Mouse (Mus musculus) brown adipose tissue, adult 24 weeks (tissue): ENCODE measurements around the gene Tmem132c. TPM values are rescaled to one million over a fixed set of nuclear protein-coding genes. Genes with fewer than 3 reads are reported as not detected.

Experiments
- H3K27ac ChIP-seq: fragments of 200-500 bp; replicated peaks from 2 replicates; pipeline ENCODE4 v1.5.1; 2012; ENCODE audit warnings: low read depth, mild to moderate bottlenecking, low read length
- H3K4me1 ChIP-seq: fragments of 200-500 bp; 2 replicates; pipeline ENCODE4 v1.6.1; 2012; ENCODE audit warnings: low read length, mixed read lengths; ENCODE audit not compliant: control insufficient read depth, insufficient read depth, insufficient read length
- H3K4me3 ChIP-seq: fragments of 200-500 bp; 2 replicates; pipeline ENCODE4 v1.5.1; 2012; ENCODE audit warnings: low read depth, mild to moderate bottlenecking, low read length, moderate library complexity; ENCODE audit not compliant: insufficient read depth
- polyA plus RNA-seq: library from polyadenylated mRNA; stranded (reverse); fragments of >200 nt; gene quantifications from 2 replicates; pipeline ENCODE4 v1.2.4, GENCODE M21; 2012; ENCODE audit not compliant: missing spikeins, insufficient read depth, insufficient read length

The Tmem132c gene
- polyA plus RNA-seq, 1 experiment = not detected

GRCm38 (mm10) chr5:127499151-127499827, 257.7 kb downstream of the Tmem132c start:
- no peak overlapping the region for H3K27ac ChIP-seq
- H3K4me1 ChIP-seq = no peaks in the 10 kb centered on the region
- H3K4me3 ChIP-seq = no peak overlapping the region

GRCm38 (mm10) chr5:127502838-127503237, 261.2 kb downstream of the Tmem132c start:
- Histone ChIP-seq H3K27ac (no peak overlapping the region), H3K4me1 (no peaks in the 10 kb centered on the region), H3K4me3 (no peak overlapping the region)

- H3K4me1 ChIP-seq = no peaks in the 10 kb centered on the region
- H3K27ac ChIP-seq = no peak overlapping the region
- H3K4me3 ChIP-seq = no peak overlapping the region
Observed at GRCm38 (mm10) chr5:127505697-127506096, 264.1 kb downstream of the Tmem132c start.

GRCm38 (mm10) chr5:127511653-127512052, 270.0 kb downstream of the Tmem132c start:
- H3K4me1 ChIP-seq = no peaks in the 10 kb centered on the region
- no peak overlapping the region for H3K27ac ChIP-seq
- no peak overlapping the region for H3K4me3 ChIP-seq

- Histone ChIP-seq H3K27ac (no peak overlapping the region), H3K4me3 (no peak overlapping the region), H3K4me1 (no peaks in the 10 kb centered on the region)
Observed at GRCm38 (mm10) chr5:127515960-127516359, 274.4 kb downstream of the Tmem132c start.

GRCm38 (mm10) chr5:127522744-127523476, 281.3 kb downstream of the Tmem132c start:
- Histone ChIP-seq H3K27ac (no peak overlapping the region), H3K4me3 (no peak overlapping the region), H3K4me1 (no peaks in the 10 kb centered on the region)

GRCm38 (mm10) chr5:127527344-127527974, 285.9 kb downstream of the Tmem132c start:
- H3K4me1 ChIP-seq = no peaks in the 10 kb centered on the region
- no peak overlapping the region for H3K4me3 ChIP-seq

GRCm38 (mm10) chr5:127537508-127537907, 295.9 kb downstream of the Tmem132c start:
- H3K4me3 ChIP-seq = no peak overlapping the region
- H3K27ac ChIP-seq = no peak overlapping the region
- H3K4me1 ChIP-seq = no peaks in the 10 kb centered on the region

More at GRCm38 (mm10) chr5:127527344-127527974, 285.9 kb downstream of the Tmem132c start:
- H3K27ac ChIP-seq = no peak overlapping the region

GRCm38 (mm10) chr5:127546585-127546991, 305.0 kb downstream of the Tmem132c start:
- no peak overlapping the region for H3K27ac ChIP-seq
- H3K4me3 ChIP-seq = no peak overlapping the region
- H3K4me1 ChIP-seq = no peaks in the 10 kb centered on the region

GRCm38 (mm10) chr5:127548136-127548535, 306.5 kb downstream of the Tmem132c start:
- no peak overlapping the region for H3K4me3 ChIP-seq
- no peak overlapping the region for H3K27ac ChIP-seq
- no peaks in the 10 kb centered on the region for H3K4me1 ChIP-seq

GRCm38 (mm10) chr5:127561086-127561485, 319.5 kb downstream of the Tmem132c start:
- Histone ChIP-seq H3K27ac (no peak overlapping the region), H3K4me3 (no peak overlapping the region), H3K4me1 (no peaks in the 10 kb centered on the region)

- no peaks in the 10 kb centered on the region for H3K4me1 ChIP-seq
- H3K27ac ChIP-seq = no peak overlapping the region
- no peak overlapping the region for H3K4me3 ChIP-seq
Observed at GRCm38 (mm10) chr5:127567165-127567741, 325.6 kb downstream of the Tmem132c start.

GRCm38 (mm10) chr5:127577419-127577818, 335.8 kb downstream of the Tmem132c start:
- Histone ChIP-seq H3K4me1 (no peaks in the 10 kb centered on the region), H3K4me3 (no peak overlapping the region), H3K27ac (no peak overlapping the region)

- no peaks in the 10 kb centered on the region for H3K4me1 ChIP-seq
- no peak overlapping the region for H3K4me3 ChIP-seq
- no peak overlapping the region for H3K27ac ChIP-seq
Observed at GRCm38 (mm10) chr5:127583658-127584057, 342.1 kb downstream of the Tmem132c start.

- Histone ChIP-seq H3K27ac (no peak overlapping the region), H3K4me1 (no peaks in the 10 kb centered on the region), H3K4me3 (no peak overlapping the region)
Observed at GRCm38 (mm10) chr5:127587854-127588253, 346.2 kb downstream of the Tmem132c start.
